Mouse (Mus musculus) embryonic facial prominence, embryonic 13.5 days (tissue): ENCODE data around the gene Nrcam. TPM values are rescaled to one million over a fixed set of nuclear protein-coding genes. Genes with fewer than 3 reads are reported as not detected.

ENCODE experiments used
- ATAC-seq: fragments of 200-750 bp; cut with Nextera tagmentation; 2 replicates; pipeline ENCODE4 v1.8.0; 2017; ENCODE audit warnings: low read depth; ENCODE audit not compliant: insufficient number of reproducible peaks, insufficient read depth, low FRiP score, low TSS enrichment
- H3K27ac ChIP-seq: fragments of 300-500 bp; sonication (generic); 2 replicates; pipeline ENCODE4 v1.5.1; 2015; ENCODE audit warnings: moderate library complexity, mild to moderate bottlenecking, inconsistent platforms
- H3K27me3 ChIP-seq: fragments of 300-500 bp; sonication (generic); 2 replicates; pipeline ENCODE4 v1.6.1; 2015; ENCODE audit warnings: mild to moderate bottlenecking, inconsistent platforms
- H3K36me3 ChIP-seq: fragments of 300-500 bp; sonication (generic); 2 replicates; pipeline ENCODE4 v1.6.1; 2015; ENCODE audit warnings: mild to moderate bottlenecking, inconsistent platforms
- H3K4me1 ChIP-seq: fragments of 300-500 bp; sonication (generic); 2 replicates; pipeline ENCODE4 v1.6.1; 2015; ENCODE audit warnings: inconsistent platforms
- H3K4me2 ChIP-seq: fragments of 300-500 bp; sonication (generic); 2 replicates; pipeline ENCODE4 v1.6.1; 2015; ENCODE audit warnings: moderate library complexity, mild to moderate bottlenecking, inconsistent platforms
- H3K4me3 ChIP-seq: fragments of 300-500 bp; sonication (generic); 2 replicates; pipeline ENCODE4 v1.5.1; 2015; ENCODE audit warnings: mild to moderate bottlenecking, inconsistent platforms
- H3K9ac ChIP-seq: fragments of 300-500 bp; sonication (generic); 2 replicates; pipeline ENCODE4 v1.6.1; 2015; ENCODE audit warnings: mild to moderate bottlenecking, inconsistent platforms
- H3K9me3 ChIP-seq: fragments of 300-500 bp; sonication (generic); 2 replicates; pipeline ENCODE4 v1.6.1; 2016; ENCODE audit warnings: inconsistent platforms
- WGBS: fragments of 180-500 bp; shearing (Covaris S2); methylation state at CpG from one replicate; pipeline ENCODE4 v1.1.7; 2015; ENCODE audit warnings: mixed read lengths; 5-methylcytosine and 5-hydroxymethylcytosine counted together
- polyA plus RNA-seq: library from polyadenylated mRNA; unstranded; fragments of >200 nt; fragmentation: Nextera tagmentation; extraction: Ambion mirVana; gene quantifications from 2 replicates; pipeline ENCODE4 v1.2.1, GENCODE M21; 2015

The Nrcam gene
- polyA plus RNA-seq, 1 experiment from 2014 or later = 3.6 TPM

GRCm38 (mm10) chr12:44481415-44481814, 152.7 kb downstream of the Nrcam start:
- no peak overlapping the region for H3K9ac ChIP-seq
- no peak for ATAC-seq
- H3K36me3 ChIP-seq = no peaks in the 10 kb centered on the region
- no peaks in the 10 kb centered on the region for H3K27me3 ChIP-seq
- H3K4me2 ChIP-seq = no peak overlapping the region
- whole genome bisulfite sequencing = 72% methylated on average over 3 of the region's 3 CpGs
- H3K9me3 ChIP-seq = no peaks in the 10 kb centered on the region
- H3K27ac ChIP-seq = no peak overlapping the region
- no peaks in the 10 kb centered on the region for H3K4me1 ChIP-seq
- no peak overlapping the region for H3K4me3 ChIP-seq

GRCm38 (mm10) chr12:44492759-44493479, 164.2 kb downstream of the Nrcam start:
- H3K36me3 ChIP-seq = no peaks in the 10 kb centered on the region
- H3K4me2 ChIP-seq = no peak overlapping the region
- no peaks in the 10 kb centered on the region for H3K4me1 ChIP-seq
- 53% methylated on average over 5 of the region's 5 CpGs for WGBS
- no peak overlapping the region for H3K27ac ChIP-seq
- no peak overlapping the region for H3K9ac ChIP-seq
- H3K27me3 ChIP-seq = no peaks in the 10 kb centered on the region
- no peak overlapping the region for H3K4me3 ChIP-seq
- H3K9me3 ChIP-seq = no peaks in the 10 kb centered on the region
- no peak for ATAC-seq

- ATAC-seq = no peak
- WGBS = 71% methylated on average over 2 of the region's 2 CpGs
- no peak overlapping the region for H3K4me3 ChIP-seq
- H3K9me3 ChIP-seq = no peaks in the 10 kb centered on the region
- no peaks in the 10 kb centered on the region for H3K27me3 ChIP-seq
- no peak overlapping the region for H3K27ac ChIP-seq
- no peak overlapping the region for H3K4me2 ChIP-seq
- no peaks in the 10 kb centered on the region for H3K36me3 ChIP-seq
- H3K9ac ChIP-seq = no peak overlapping the region
- H3K4me1 ChIP-seq = no peaks in the 10 kb centered on the region
These were observed 169.1 kb downstream of the Nrcam start for GRCm38 (mm10) chr12:44497762-44498161.

GRCm38 (mm10) chr12:44498872-44499271, 170.2 kb downstream of the Nrcam start:
- Histone ChIP-seq H3K4me1 (no peaks in the 10 kb centered on the region), H3K9ac (no peak overlapping the region), H3K36me3 (no peaks in the 10 kb centered on the region), H3K4me2 (no peak overlapping the region), H3K27me3 (no peaks in the 10 kb centered on the region), H3K27ac (no peak overlapping the region), H3K9me3 (no peaks in the 10 kb centered on the region), H3K4me3 (no peak overlapping the region)
- 65% methylated on average over 5 of the region's 5 CpGs for WGBS
- ATAC-seq = no peak

- no peak for ATAC-seq
- Histone ChIP-seq H3K27ac (no peak overlapping the region), H3K9me3 (no peaks in the 10 kb centered on the region), H3K9ac (no peak overlapping the region), H3K36me3 (no peaks in the 10 kb centered on the region), H3K4me1 (no peaks in the 10 kb centered on the region), H3K4me2 (no peak overlapping the region), H3K4me3 (no peak overlapping the region), H3K27me3 (no peaks in the 10 kb centered on the region)
- 69% methylated on average over 5 of the region's 5 CpGs for whole genome bisulfite sequencing
These were observed 173.3 kb downstream of the Nrcam start for GRCm38 (mm10) chr12:44501807-44502487.

- ATAC-seq = no peak
- H3K9ac ChIP-seq = no peak overlapping the region
- H3K27ac ChIP-seq = no peak overlapping the region
- H3K4me2 ChIP-seq = no peak overlapping the region
- no peak overlapping the region for H3K4me3 ChIP-seq
- H3K9me3 ChIP-seq = no peaks in the 10 kb centered on the region
- H3K36me3 ChIP-seq = no peaks in the 10 kb centered on the region
- H3K27me3 ChIP-seq = no peaks in the 10 kb centered on the region
- WGBS = 85% methylated on average over 4 of the region's 4 CpGs
- H3K4me1 ChIP-seq = no peaks in the 10 kb centered on the region
These were observed 175.1 kb downstream of the Nrcam start for GRCm38 (mm10) chr12:44503737-44504136.

- Histone ChIP-seq H3K27ac (no peak overlapping the region), H3K4me1 (no peaks in the 10 kb centered on the region), H3K4me3 (no peak overlapping the region), H3K4me2 (no peak overlapping the region), H3K9ac (no peak overlapping the region), H3K36me3 (no peaks in the 10 kb centered on the region), H3K9me3 (no peaks in the 10 kb centered on the region), H3K27me3 (no peaks in the 10 kb centered on the region)
- no peak for ATAC-seq
- 83% methylated on average over 3 of the region's 3 CpGs for WGBS
These were observed 179.9 kb downstream of the Nrcam start for GRCm38 (mm10) chr12:44508635-44509034.

- Histone ChIP-seq H3K27me3 (no peaks in the 10 kb centered on the region), H3K27ac (no peak overlapping the region), H3K9me3 (no peaks in the 10 kb centered on the region), H3K4me3 (no peak overlapping the region), H3K36me3 (no peaks in the 10 kb centered on the region), H3K9ac (no peak overlapping the region), H3K4me2 (no peak overlapping the region), H3K4me1 (no peaks in the 10 kb centered on the region)
- WGBS = 71% methylated on average over 4 of the region's 4 CpGs
- no peak for ATAC-seq
These were observed 180.9 kb downstream of the Nrcam start for GRCm38 (mm10) chr12:44509406-44510104.

- no peak overlapping the region for H3K9ac ChIP-seq
- H3K27me3 ChIP-seq = no peaks in the 10 kb centered on the region
- H3K27ac ChIP-seq = no peak overlapping the region
- no peak overlapping the region for H3K4me2 ChIP-seq
- H3K36me3 ChIP-seq = no peaks in the 10 kb centered on the region
- WGBS = 67% methylated on average over 4 of the region's 4 CpGs
- H3K4me3 ChIP-seq = no peak overlapping the region
- H3K4me1 ChIP-seq = no peaks in the 10 kb centered on the region
- H3K9me3 ChIP-seq = no peaks in the 10 kb centered on the region
- no peak for ATAC-seq
These were observed 186.4 kb downstream of the Nrcam start for GRCm38 (mm10) chr12:44515066-44515465.

- H3K27me3 ChIP-seq = peaks cover 3% of the 10 kb centered on the region; the same call in 1 of the 2 replicates
These were observed 190.9 kb downstream of the Nrcam start for GRCm38 (mm10) chr12:44519440-44520141.

GRCm38 (mm10) chr12:44521496-44521895, 192.8 kb downstream of the Nrcam start:
- no peak overlapping the region for H3K27ac ChIP-seq
- H3K4me2 ChIP-seq = no peak overlapping the region
- no peak overlapping the region for H3K4me3 ChIP-seq
- no peak for ATAC-seq
- 62% methylated on average over 3 of the region's 3 CpGs for WGBS
- H3K36me3 ChIP-seq = no peaks in the 10 kb centered on the region
- H3K9ac ChIP-seq = no peak overlapping the region
- H3K9me3 ChIP-seq = no peaks in the 10 kb centered on the region
- peaks cover 3% of the 10 kb centered on the region; the same call in 1 of the 2 replicates for H3K27me3 ChIP-seq
- no peaks in the 10 kb centered on the region for H3K4me1 ChIP-seq

More at GRCm38 (mm10) chr12:44519440-44520141, 190.9 kb downstream of the Nrcam start:
- H3K36me3 ChIP-seq = no peaks in the 10 kb centered on the region
- H3K9ac ChIP-seq = no peak overlapping the region
- no peak overlapping the region for H3K4me3 ChIP-seq
- H3K4me1 ChIP-seq = no peaks in the 10 kb centered on the region
- H3K9me3 ChIP-seq = no peaks in the 10 kb centered on the region
- WGBS = 64% methylated on average over 7 of the region's 7 CpGs
- no peak for ATAC-seq
- H3K4me2 ChIP-seq = no peak overlapping the region
- H3K27ac ChIP-seq = no peak overlapping the region
